Mouse (Mus musculus) cerebral cortex, adult 2 months (tissue): ENCODE results near the gene Ankrd44.

Source experiments
- WGBS: fragments of 180-500 bp; shearing (Covaris S2); methylation state at CpG from one replicate; pipeline ENCODE4 v1.1.7; 2018; 5-methylcytosine and 5-hydroxymethylcytosine counted together

The Ankrd44 gene

GRCm38 (mm10) chr1:54755690-54756365 is 170.4 kb downstream of the Ankrd44 start:
- WGBS, result 87% methylated on average over 8 of the region's 8 CpGs

- 68% methylated on average over 1 of the region's 1 CpGs for WGBS
These were observed 176.2 kb downstream of the Ankrd44 start for GRCm38 (mm10) chr1:54749961-54750360.

- 82% methylated on average over 3 of the region's 3 CpGs for WGBS
These were observed 176.7 kb downstream of the Ankrd44 start for GRCm38 (mm10) chr1:54749516-54749915.

GRCm38 (mm10) chr1:54747785-54748420 is 178.3 kb downstream of the Ankrd44 start:
- 58% methylated on average over 8 of the region's 8 CpGs for WGBS

GRCm38 (mm10) chr1:54744171-54744570 is 182.0 kb downstream of the Ankrd44 start:
- WGBS, result 83% methylated on average over 5 of the region's 5 CpGs

- WGBS, result 67% methylated on average over 8 of the region's 8 CpGs
These were observed 183.1 kb downstream of the Ankrd44 start for GRCm38 (mm10) chr1:54743072-54743471.

GRCm38 (mm10) chr1:54740936-54741335 is 185.3 kb downstream of the Ankrd44 start:
- 72% methylated on average over 5 of the region's 5 CpGs for WGBS

- WGBS, result 88% methylated on average over 3 of the region's 3 CpGs
These were observed 188.7 kb downstream of the Ankrd44 start for GRCm38 (mm10) chr1:54737472-54737871.

GRCm38 (mm10) chr1:54734917-54735664 is 191.1 kb downstream of the Ankrd44 start:
- 49% methylated on average over 17 of the region's 17 CpGs for WGBS

GRCm38 (mm10) chr1:54729316-54729715 is 196.9 kb downstream of the Ankrd44 start:
- 79% methylated on average over 5 of the region's 5 CpGs for WGBS

- 64% methylated on average over 2 of the region's 2 CpGs for WGBS
These were observed 199.6 kb downstream of the Ankrd44 start for GRCm38 (mm10) chr1:54726555-54726954.

GRCm38 (mm10) chr1:54716921-54717320 is 209.3 kb downstream of the Ankrd44 start:
- WGBS, result 67% methylated on average over 6 of the region's 6 CpGs

GRCm38 (mm10) chr1:54715061-54715760 is 211.0 kb downstream of the Ankrd44 start:
- 46% methylated on average over 8 of the region's 8 CpGs for WGBS

- WGBS, result 53% methylated on average over 11 of the region's 11 CpGs
These were observed 212.7 kb downstream of the Ankrd44 start for GRCm38 (mm10) chr1:54713231-54714173.

GRCm38 (mm10) chr1:54711568-54711967 is 214.6 kb downstream of the Ankrd44 start:
- over 99% methylated on average over 3 of the region's 3 CpGs for WGBS

- WGBS, result 68% methylated on average over 1 of the region's 1 CpGs
These were observed 215.6 kb downstream of the Ankrd44 start for GRCm38 (mm10) chr1:54710550-54710949.

GRCm38 (mm10) chr1:54707888-54708565 is 218.2 kb downstream of the Ankrd44 start:
- 51% methylated on average over 8 of the region's 8 CpGs for WGBS

- 51% methylated on average over 10 of the region's 10 CpGs for WGBS
These were observed 218.9 kb downstream of the Ankrd44 start for GRCm38 (mm10) chr1:54707036-54707887.

- 28% methylated on average over 3 of the region's 3 CpGs for WGBS
These were observed 219.6 kb downstream of the Ankrd44 start for GRCm38 (mm10) chr1:54706621-54707020.
